Mouse (Mus musculus) midbrain, embryonic 12.5 days (tissue): ENCODE results near the gene Zfp408. TPM values are rescaled to one million over a fixed set of nuclear protein-coding genes. Genes with fewer than 3 reads are reported as not detected.

ENCODE experiments used
- polyA plus RNA-seq: library from polyadenylated mRNA; unstranded; fragments of >200 nt; fragmentation: Nextera tagmentation; extraction: Ambion mirVana; gene quantifications from 2 replicates; pipeline ENCODE4 v1.2.1, GENCODE M21; 2016

The Zfp408 gene
- polyA plus RNA-seq, 1 experiment from 2014 or later: 11.0 TPM

Other genes with a start within 250 kb of the Zfp408 start
- gene 1110051M20Rik, start 205.1 kb downstream of the Zfp408 start, polyA plus RNA-seq: 113 and 117 TPM in 2 replicates
- gene Lrp4, start 192.3 kb downstream of the Zfp408 start, polyA plus RNA-seq: 8.5 and 9.8 TPM in 2 replicates
- 163 and 164 TPM in 2 replicates for gene Ckap5, start 123.0 kb downstream of the Zfp408 start, polyA plus RNA-seq
- 0.14 TPM in 1 of 2 replicates, not detected in the other for gene F2, start 13.4 kb downstream of the Zfp408 start, polyA plus RNA-seq
- gene Arhgap1, start 69 bp upstream of the Zfp408 start, polyA plus RNA-seq: 83.7 and 88.9 TPM in 2 replicates
- gene Atg13, start 60.8 kb upstream of the Zfp408 start, polyA plus RNA-seq: 35.1 and 36.2 TPM in 2 replicates
- gene Harbi1, start 61.1 kb upstream of the Zfp408 start, polyA plus RNA-seq: 22.7 and 23.6 TPM in 2 replicates
- 26.8 and 27.0 TPM in 2 replicates for gene Ambra1, start 80.3 kb upstream of the Zfp408 start, polyA plus RNA-seq